Mouse (Mus musculus): Measurements from ENCODE around the gene Sema3c. TPM values are rescaled to one million over a fixed set of nuclear protein-coding genes. Genes with fewer than 3 reads are reported as not detected.

Sema3c gene
- polyA plus RNA-seq, 1 experiment from 2014 or later: 32.8 TPM

Other genes with a start within 250 kb of the Sema3c start
- gene Speer4f2, start 201.1 kb upstream of the Sema3c start, polyA plus RNA-seq (2016; fragmentation: Nextera tagmentation; extraction: Ambion mirVana): not detected in 2 replicates
- not detected in 2 replicates for gene Speer4f1, start 98.2 kb upstream of the Sema3c start, polyA plus RNA-seq (2016; fragmentation: Nextera tagmentation; extraction: Ambion mirVana)